Mouse (Mus musculus) embryonic fibroblast, embryonic 13.5 days (primary cell): ENCODE data around the gene Prkcz.

Source experiments
- CTCF ChIP-seq: IDR thresholded peaks from 2 replicates; pipeline ENCODE4 v1.5.1; 2011; ENCODE audit warnings: mild to moderate bottlenecking, control low read depth, low read length, moderate library complexity, borderline replicate concordance; ENCODE audit not compliant: insufficient read depth
- POLR2A ChIP-seq: IDR thresholded peaks from 2 replicates; pipeline ENCODE4 v1.6.1; 2011; ENCODE audit warnings: low read depth, mild to moderate bottlenecking, control low read depth, low read length, moderate library complexity

DNA sequence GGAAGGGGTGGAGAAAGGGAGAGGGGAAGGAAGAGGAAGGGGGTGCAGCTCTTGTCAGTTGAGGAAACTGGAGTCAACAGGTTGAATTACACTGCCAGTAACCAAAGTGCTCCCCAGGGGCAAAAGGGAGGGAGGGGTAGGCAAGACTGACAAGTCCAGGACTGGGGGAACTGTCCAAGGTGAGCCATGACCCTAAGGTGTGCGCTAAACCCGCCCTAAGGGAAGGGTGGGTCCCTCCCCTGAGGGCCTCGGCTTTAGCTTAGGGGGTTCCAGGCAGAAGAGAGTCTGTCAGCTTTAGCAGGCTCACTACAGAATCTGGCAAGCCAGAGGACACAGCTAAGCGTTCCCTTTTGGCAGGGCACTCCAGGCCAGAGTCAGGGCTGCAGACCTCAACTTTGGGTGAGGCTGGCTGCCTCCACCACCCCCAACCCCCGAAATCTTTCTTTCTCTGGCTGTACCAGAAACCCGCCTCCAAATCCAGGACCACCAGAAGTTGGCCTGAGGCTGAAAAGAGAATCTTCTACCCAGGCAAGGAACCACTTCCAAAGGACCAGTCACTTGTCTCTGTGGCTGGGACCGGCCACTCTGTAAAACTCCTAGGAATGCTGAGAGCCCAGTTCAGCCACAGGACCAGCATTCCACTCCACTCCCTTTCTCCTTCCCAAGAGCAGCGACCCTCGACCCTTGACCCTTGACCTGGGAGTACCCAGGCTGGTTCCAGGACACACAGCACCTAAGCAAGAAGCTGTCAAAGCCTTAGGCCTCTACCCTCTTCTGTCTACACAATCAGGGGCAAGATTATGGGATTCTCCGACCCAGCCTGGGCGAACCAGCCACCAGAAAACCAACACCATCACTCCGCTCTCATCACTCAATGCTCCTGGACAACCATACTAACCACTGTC is 1.3 kb downstream of the Prkcz start:
- TF ChIP-seq CTCF (no peak), POLR2A (no peak)
